Mouse (Mus musculus) neural tube, embryonic 11.5 days (tissue): Measurements from ENCODE around the gene Rab24. TPM values are rescaled to one million over a fixed set of nuclear protein-coding genes. Genes with fewer than 3 reads are reported as not detected.
A peak's percentile ranks its signal among the peaks of the same experiment; 100 is the strongest.

Experiments used
- ATAC-seq: fragments of 200-750 bp; cut with Nextera tagmentation; 2 replicates; pipeline ENCODE4 v1.8.0; 2017; ENCODE audit warnings: moderate number of reproducible peaks, mild to moderate bottlenecking, moderate TSS enrichment, moderate library complexity; ENCODE audit not compliant: insufficient read depth, low FRiP score, low TSS enrichment
- DNase-seq: peaks from one replicate; pipeline ENCODE4 v3.0.0-alpha.2; 2015; ENCODE audit warnings: low spot score
- H3K27ac ChIP-seq: fragments of 300-500 bp; sonication (generic); 2 replicates; pipeline ENCODE4 v1.5.1; 2014; ENCODE audit warnings: low read depth, mild to moderate bottlenecking, low read length
- H3K27me3 ChIP-seq: fragments of 300-500 bp; sonication (generic); 2 replicates; pipeline ENCODE4 v1.6.1; 2014; ENCODE audit warnings: mild to moderate bottlenecking, low read length, mixed read lengths; ENCODE audit not compliant: control insufficient read depth, insufficient read depth
- H3K36me3 ChIP-seq: fragments of 300-500 bp; sonication (generic); 2 replicates; pipeline ENCODE4 v1.6.1; 2014; ENCODE audit warnings: mild to moderate bottlenecking, low read length, moderate library complexity, mixed read lengths; ENCODE audit not compliant: control insufficient read depth, insufficient read depth
- H3K4me1 ChIP-seq: fragments of 300-500 bp; sonication (generic); 2 replicates; pipeline ENCODE4 v1.6.1; 2014; ENCODE audit warnings: low read length, mixed read lengths; ENCODE audit not compliant: control insufficient read depth, insufficient read depth
- H3K4me2 ChIP-seq: fragments of 300-500 bp; sonication (generic); 2 replicates; pipeline ENCODE4 v1.6.1; 2014; ENCODE audit warnings: low read depth, mild to moderate bottlenecking, moderate library complexity
- H3K4me3 ChIP-seq: fragments of 300-500 bp; sonication (generic); 2 replicates; pipeline ENCODE4 v1.5.1; 2014; ENCODE audit warnings: low read depth, low read length
- H3K9ac ChIP-seq: fragments of 300-500 bp; sonication (generic); 2 replicates; pipeline ENCODE4 v1.6.1; 2014; ENCODE audit warnings: mild to moderate bottlenecking, low read length
- H3K9me3 ChIP-seq: fragments of 300-500 bp; sonication (generic); 2 replicates; pipeline ENCODE4 v1.6.1; 2016; ENCODE audit warnings: low read length; ENCODE audit not compliant: control insufficient read depth
- WGBS: fragments of 180-500 bp; shearing (Covaris S2); extraction: QIAGEN DNeasy Blood & Tissue Kit; methylation state at CpG from one replicate; pipeline ENCODE4 v1.1.7; 2014; 5-methylcytosine and 5-hydroxymethylcytosine counted together
- polyA plus RNA-seq: library from polyadenylated mRNA; unstranded; fragments of >200 nt; fragmentation: Nextera tagmentation; extraction: Ambion mirVana; gene quantifications from 2 replicates; pipeline ENCODE4 v1.2.1, GENCODE M21; 2014

Gene Rab24
- 89.7 and 90.6 TPM in 2 replicates for polyA plus RNA-seq

DNA sequence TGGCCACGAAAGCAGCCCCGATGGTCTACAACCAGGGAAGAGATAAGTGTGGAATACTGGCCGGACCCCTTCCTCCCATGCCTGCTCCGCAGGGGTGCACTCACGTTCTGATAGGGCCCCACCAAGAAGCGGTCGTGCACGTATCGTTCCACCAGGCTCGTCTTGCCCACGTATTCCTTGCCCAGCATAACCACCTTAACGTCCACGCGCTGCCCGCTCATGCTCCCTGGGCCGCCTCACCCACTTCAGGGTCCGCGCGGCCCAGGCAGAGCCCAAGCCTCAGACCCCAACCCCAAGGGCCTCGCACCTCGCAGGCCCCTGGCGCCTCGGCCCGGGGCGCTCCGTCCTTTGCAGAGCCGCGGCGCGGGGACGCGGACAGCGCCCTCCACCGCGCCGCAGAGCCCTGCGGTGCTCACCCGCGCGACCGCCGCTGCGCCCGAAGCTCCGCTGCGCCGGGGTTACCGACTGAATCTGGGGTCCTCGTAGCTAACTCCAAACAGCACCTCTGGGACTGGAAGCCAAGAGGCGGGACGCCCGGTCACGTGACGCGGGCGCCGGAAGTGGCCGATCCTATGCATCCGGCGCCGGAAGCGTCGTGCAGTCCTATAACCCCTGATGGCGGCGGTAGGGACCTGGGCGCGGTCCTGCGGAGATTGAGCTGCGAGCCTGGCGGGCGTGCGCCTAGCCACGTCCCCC, at the start of gene Rab24:
Rab24 (minus strand) TSS at position 513 of the 696 bp plus-strand sequence.
- Histone ChIP-seq H3K4me2 (peak within 1 kb of the TSS; percentile 96), H3K27me3 (no peaks in the 10 kb centered on the region), H3K4me3 (peak within 1 kb of the TSS; percentile 97), H3K36me3 (peaks cover 17% of the 10 kb centered on the region), H3K27ac (peak within 1 kb of the TSS; percentile 67), H3K4me1 (peaks cover 19% of the 10 kb centered on the region), H3K9me3 (no peaks in the 10 kb centered on the region), H3K9ac (peak within 1 kb of the TSS; percentile 89)
- DNase-seq (peak; percentile 95), ATAC-seq (peak; percentile 85)
- WGBS: under 1% methylated on average over 73 of the region's 73 CpGs

- Histone ChIP-seq H3K9me3 (no peaks in the 10 kb centered on the region), H3K4me1 (no peaks in the 10 kb centered on the region), H3K4me2 (no peak overlapping the region), H3K4me3 (no peak overlapping the region), H3K27me3 (0 out of 2 replicates have a peak, but pooled peaks cover 2% of the 10 kb centered on the region), H3K27ac (no peak overlapping the region), H3K9ac (no peak overlapping the region), H3K36me3 (no peaks in the 10 kb centered on the region)
- ATAC-seq (no peak), DNase-seq (no peak)
- 71% methylated on average over 8 of the region's 8 CpGs for WGBS
These were observed 49.4 kb upstream of the Rab24 start for GRCm38 (mm10) chr13:55371007-55371681.

DNA sequence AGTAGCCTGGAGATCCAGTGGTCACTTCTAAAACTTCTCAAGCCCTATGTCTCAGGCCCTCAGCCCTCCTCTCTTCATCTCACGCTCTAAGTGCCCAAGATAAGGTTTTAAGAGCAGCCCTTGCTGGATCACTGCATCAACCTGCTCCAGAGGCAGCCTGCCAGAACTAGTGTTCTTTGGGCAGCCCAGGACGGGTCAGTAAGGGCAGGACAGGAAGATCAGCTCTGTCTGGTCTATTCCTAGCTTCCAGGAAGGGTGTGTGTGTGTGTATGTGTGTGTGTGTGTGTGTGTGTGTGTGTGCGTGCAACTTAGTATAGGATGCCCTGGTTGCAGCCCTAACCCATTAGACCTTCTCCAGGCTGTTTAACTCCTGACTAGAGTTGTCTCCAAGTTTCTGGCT, 48.5 kb upstream of the Rab24 start:
- ATAC-seq: no peak
- no peak for DNase-seq
- 67% methylated on average over 3 of the region's 3 CpGs for WGBS
- no peak overlapping the region for H3K27ac ChIP-seq
- no peaks in the 10 kb centered on the region for H3K9me3 ChIP-seq
- H3K4me2 ChIP-seq: no peak overlapping the region
- no peaks in the 10 kb centered on the region for H3K4me1 ChIP-seq
- H3K9ac ChIP-seq: no peak overlapping the region
- no peaks in the 10 kb centered on the region for H3K36me3 ChIP-seq
- H3K4me3 ChIP-seq: no peak overlapping the region
- no peaks in the 10 kb centered on the region for H3K27me3 ChIP-seq

GRCm38 (mm10) chr13:55369531-55370114, 47.9 kb upstream of the Rab24 start, which contains the start of gene Rgs14:
Gene Rgs14 (plus strand): TSS chr13:55369732.
- Histone ChIP-seq H3K4me3 (no peak within 1 kb of the TSS), H3K27me3 (no peaks in the 10 kb centered on the region), H3K4me1 (no peaks in the 10 kb centered on the region), H3K36me3 (no peaks in the 10 kb centered on the region), H3K4me2 (no peak within 1 kb of the TSS), H3K9me3 (no peaks in the 10 kb centered on the region), H3K27ac (no peak within 1 kb of the TSS), H3K9ac (no peak within 1 kb of the TSS)
- DNase-seq (no peak), ATAC-seq (no peak)
- WGBS: 58% methylated on average over 13 of the region's 13 CpGs

DNA sequence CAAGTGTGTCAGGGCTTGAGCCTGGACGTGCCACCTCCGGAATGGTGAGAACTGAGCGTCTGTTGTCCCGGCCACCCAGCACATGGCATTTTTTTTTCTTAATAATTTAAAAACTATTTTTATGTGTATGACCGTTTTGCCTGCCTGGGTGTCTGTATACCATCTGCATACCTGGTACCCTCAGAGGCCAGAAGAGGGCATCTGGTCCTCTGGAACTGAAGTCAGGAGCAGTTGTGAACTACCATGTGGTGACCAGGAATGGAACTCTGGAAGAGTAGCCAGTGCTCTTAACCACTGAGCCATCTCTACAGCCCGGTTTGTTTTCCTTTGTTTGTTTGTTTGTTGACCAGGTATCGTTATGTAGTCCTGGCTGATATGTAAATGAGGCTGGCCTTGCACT, 46.7 kb upstream of the Rab24 start:
- ATAC-seq (no peak), DNase-seq (no peak)
- no peaks in the 10 kb centered on the region for H3K4me1 ChIP-seq
- no peaks in the 10 kb centered on the region for H3K9me3 ChIP-seq
- no peak overlapping the region for H3K9ac ChIP-seq
- H3K27me3 ChIP-seq: no peaks in the 10 kb centered on the region
- H3K36me3 ChIP-seq: no peaks in the 10 kb centered on the region
- WGBS: 79% methylated on average over 7 of the region's 7 CpGs
- no peak overlapping the region for H3K4me3 ChIP-seq
- no peak overlapping the region for H3K4me2 ChIP-seq
- no peak overlapping the region for H3K27ac ChIP-seq

DNA sequence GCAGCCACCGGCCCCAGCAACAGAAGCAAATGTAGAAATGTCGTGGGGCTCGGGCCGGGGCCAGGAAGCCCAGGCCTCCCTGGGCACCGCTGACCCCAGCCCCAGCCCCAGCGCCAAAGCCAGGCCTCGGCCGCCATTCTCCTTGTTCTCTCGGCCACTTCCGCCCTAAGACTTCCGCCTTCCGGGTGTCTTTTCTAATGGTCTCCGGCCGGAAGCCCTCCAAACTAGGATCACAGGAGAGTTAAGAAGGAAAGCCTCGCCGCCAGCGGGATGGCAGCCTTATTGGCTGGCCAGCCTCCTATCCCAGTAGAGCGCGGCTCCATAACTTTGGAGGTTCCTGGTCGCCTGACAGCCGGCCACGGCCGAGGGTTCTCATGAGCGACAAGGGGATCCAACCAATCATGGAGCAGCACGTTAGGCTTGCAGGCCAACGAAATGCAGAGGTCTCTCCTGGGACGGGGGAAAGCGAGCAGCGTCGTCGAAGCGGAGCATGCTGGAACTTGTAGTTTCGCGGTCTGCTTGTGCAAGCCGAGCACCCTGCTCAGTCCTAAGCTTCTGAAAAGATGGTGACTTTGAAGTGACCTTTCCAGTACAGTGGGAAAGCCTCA, 40.8 kb upstream of the Rab24 start, which contains the start of gene Lman2:
Lman2 (minus strand) TSS at position 331 of the 608 bp plus-strand sequence.
- WGBS: under 1% methylated on average over 35 of the region's 35 CpGs
- Histone ChIP-seq H3K27ac (peak within 1 kb of the TSS; percentile 79), H3K27me3 (no peaks in the 10 kb centered on the region), H3K36me3 (0 out of 2 replicates have a peak, but pooled peaks cover 3% of the 10 kb centered on the region), H3K9me3 (no peaks in the 10 kb centered on the region), H3K4me3 (peak within 1 kb of the TSS; percentile 85), H3K9ac (peak within 1 kb of the TSS; percentile 89), H3K4me1 (peaks cover 12% of the 10 kb centered on the region), H3K4me2 (peak within 1 kb of the TSS; percentile 59)
- ATAC-seq (peak; percentile 97), DNase-seq (peak; percentile 96)

DNA sequence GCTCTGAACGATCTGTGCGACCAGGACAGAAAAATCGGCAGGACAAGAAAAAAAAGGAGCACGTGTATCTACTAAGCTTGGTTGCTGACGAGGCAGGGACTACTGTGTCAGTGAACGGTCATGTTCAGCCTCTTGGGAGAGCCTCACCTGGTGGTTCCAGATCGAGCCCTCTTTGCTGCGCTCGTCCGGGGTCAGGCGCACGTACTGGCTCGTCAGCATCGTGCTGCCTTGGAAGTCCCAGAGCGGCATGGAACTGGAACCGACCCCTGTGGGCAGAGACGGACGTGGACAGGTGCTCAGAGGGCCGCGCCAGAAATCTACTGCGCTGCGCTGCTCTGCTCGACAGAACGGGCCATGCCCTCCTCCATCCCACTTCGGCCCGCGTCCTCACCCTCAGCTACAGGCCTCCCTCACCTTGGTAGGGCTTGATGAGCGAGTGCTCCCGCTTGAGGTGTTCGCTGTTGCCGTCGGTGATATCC, 40.3 kb upstream of the Rab24 start:
- DNase-seq (no peak), ATAC-seq (peak; percentile 66)
- Histone ChIP-seq H3K4me3 (peak overlapping the region; percentile 85), H3K9me3 (no peaks in the 10 kb centered on the region), H3K4me2 (peak overlapping the region; percentile 59), H3K4me1 (peaks cover 12% of the 10 kb centered on the region), H3K36me3 (0 out of 2 replicates have a peak, but pooled peaks cover 3% of the 10 kb centered on the region), H3K9ac (peak overlapping the region; percentile 89), H3K27ac (peak overlapping the region; percentile 79), H3K27me3 (no peaks in the 10 kb centered on the region)
- under 1% methylated on average over 32 of the region's 32 CpGs for WGBS

GRCm38 (mm10) chr13:55361145-55361544, 39.4 kb upstream of the Rab24 start:
- Histone ChIP-seq H3K4me1 (peaks cover 12% of the 10 kb centered on the region), H3K27ac (no peak overlapping the region), H3K36me3 (peaks cover 5% of the 10 kb centered on the region; the same call in 1 of the 2 replicates), H3K9ac (no peak overlapping the region), H3K27me3 (no peaks in the 10 kb centered on the region), H3K9me3 (no peaks in the 10 kb centered on the region), H3K4me2 (peak overlapping the region; percentile 59), H3K4me3 (peak overlapping the region; percentile 85)
- DNase-seq: no peak
- no peak for ATAC-seq
